Mouse (Mus musculus): ENCODE measurements at regions not wholly inside any gene's neighbourhood (a gene's known extent, or its start where the extent isn't known, plus 50 kb on each side); places are given as distances from the start of the nearest gene placed in this dataset.
"Not testable (repeated sequence)": the region's sequence is repeated elsewhere in the genome, so short reads cannot be mapped to it uniquely, and the experiment has no call there.

- H3K36me3 ChIP-seq (ENCODE audit: control insufficient read depth, insufficient read depth, low read length): no peaks in the 10 kb centered on the region
- no peaks in the 10 kb centered on the region for H3K27me3 ChIP-seq (ENCODE audit: control insufficient read depth, insufficient read depth, low read length)
- WGBS: 31% methylated on average over 2 of the region's 2 CpGs
- no peaks in the 10 kb centered on the region for H3K4me1 ChIP-seq (replicated peaks; ENCODE audit: control insufficient read depth, insufficient read depth)
- H3K9ac ChIP-seq (ENCODE audit: low read length): no peak overlapping the region
- H3K4me2 ChIP-seq (replicated peaks; ENCODE audit: low read depth): no peak overlapping the region
- H3K9me3 ChIP-seq (ENCODE audit: control insufficient read depth, low read length): no peaks in the 10 kb centered on the region
- ATAC-seq (ENCODE audit: low FRiP score, low TSS enrichment): no peak
- TF ChIP-seq EP300 (optimal IDR thresholded peaks at IDR 0.05) (no peak), CTCF (IDR thresholded peaks at IDR 0.05; ENCODE audit: low read depth) (no peak)
- no peak overlapping the region for H3K27ac ChIP-seq (replicated peaks)
- no peak overlapping the region for H3K4me3 ChIP-seq (ENCODE audit: low read depth, low read length)
- no peak for DNase-seq (ENCODE audit: low spot score)
Measured at GRCm38 (mm10) chr5:149871521-149871920, 147.0 kb upstream of the Rxfp2 start.

- no peak for TF ChIP-seq EP300 (optimal IDR thresholded peaks at IDR 0.05)
- TF ChIP-seq CTCF (IDR thresholded peaks at IDR 0.05; ENCODE audit: low read depth): no peak
- H3K9me3 ChIP-seq (ENCODE audit: control insufficient read depth, low read length): no peaks in the 10 kb centered on the region
- H3K27ac ChIP-seq (replicated peaks): no peak overlapping the region
- ATAC-seq (ENCODE audit: low FRiP score, low TSS enrichment) (peak; percentile 53; the same call in 1 of the 2 replicates), DNase-seq (ENCODE audit: low spot score) (peak; percentile 53)
- no peak overlapping the region for H3K4me2 ChIP-seq (replicated peaks; ENCODE audit: low read depth)
- 35% methylated on average over 9 of the region's 9 CpGs for WGBS
- H3K9ac ChIP-seq (ENCODE audit: low read length): no peak overlapping the region
- H3K4me3 ChIP-seq (ENCODE audit: low read depth, low read length): no peak overlapping the region
- H3K4me1 ChIP-seq (replicated peaks; ENCODE audit: control insufficient read depth, insufficient read depth): no peaks in the 10 kb centered on the region
- H3K27me3 ChIP-seq (ENCODE audit: control insufficient read depth, insufficient read depth, low read length): no peaks in the 10 kb centered on the region
- no peaks in the 10 kb centered on the region for H3K36me3 ChIP-seq (ENCODE audit: control insufficient read depth, insufficient read depth, low read length)
Measured at GRCm38 (mm10) chr5:149873482-149874002, 144.9 kb upstream of the Rxfp2 start.

GRCm38 (mm10) chr5:149874342-149874741 lies 144.1 kb upstream of the Rxfp2 start:
- H3K9me3 ChIP-seq (ENCODE audit: control insufficient read depth, low read length): no peaks in the 10 kb centered on the region
- no peaks in the 10 kb centered on the region for H3K4me1 ChIP-seq (replicated peaks; ENCODE audit: control insufficient read depth, insufficient read depth)
- H3K4me3 ChIP-seq (ENCODE audit: low read depth, low read length): no peak overlapping the region
- ATAC-seq (ENCODE audit: low FRiP score, low TSS enrichment) (no peak), DNase-seq (ENCODE audit: low spot score) (no peak)
- no peaks in the 10 kb centered on the region for H3K27me3 ChIP-seq (ENCODE audit: control insufficient read depth, insufficient read depth, low read length)
- H3K27ac ChIP-seq (replicated peaks): no peak overlapping the region
- TF ChIP-seq EP300 (optimal IDR thresholded peaks at IDR 0.05) (no peak), CTCF (IDR thresholded peaks at IDR 0.05; ENCODE audit: low read depth) (peak; percentile 53)
- no peak overlapping the region for H3K9ac ChIP-seq (ENCODE audit: low read length)
- 87% methylated on average over 2 of the region's 2 CpGs for WGBS
- no peak overlapping the region for H3K4me2 ChIP-seq (replicated peaks; ENCODE audit: low read depth)
- no peaks in the 10 kb centered on the region for H3K36me3 ChIP-seq (ENCODE audit: control insufficient read depth, insufficient read depth, low read length)

- H3K4me2 ChIP-seq (replicated peaks; ENCODE audit: low read depth); H3K4me3 ChIP-seq (ENCODE audit: low read depth, low read length); H3K36me3 ChIP-seq (ENCODE audit: control insufficient read depth, insufficient read depth, low read length); H3K27me3 ChIP-seq (ENCODE audit: control insufficient read depth, insufficient read depth, low read length); H3K9me3 ChIP-seq (ENCODE audit: control insufficient read depth, low read length); H3K4me1 ChIP-seq (replicated peaks; ENCODE audit: control insufficient read depth, insufficient read depth); DNase-seq (ENCODE audit: low spot score); ATAC-seq (ENCODE audit: low FRiP score, low TSS enrichment); H3K27ac ChIP-seq (replicated peaks); H3K9ac ChIP-seq (ENCODE audit: low read length): not testable (repeated sequence)
Measured at GRCm38 (mm10) chr5:149892453-149892852, 126.0 kb upstream of the Rxfp2 start.

- no peak overlapping the region for H3K9ac ChIP-seq (ENCODE audit: low read length)
- DNase-seq (ENCODE audit: low spot score): no peak
- H3K4me3 ChIP-seq (ENCODE audit: low read depth, low read length): no peak overlapping the region
- TF ChIP-seq EP300 (optimal IDR thresholded peaks at IDR 0.05): no peak
- no peak for TF ChIP-seq CTCF (IDR thresholded peaks at IDR 0.05; ENCODE audit: low read depth)
- no peak overlapping the region for H3K27ac ChIP-seq (replicated peaks)
- H3K36me3 ChIP-seq (ENCODE audit: control insufficient read depth, insufficient read depth, low read length): no peaks in the 10 kb centered on the region
- no peak overlapping the region for H3K4me2 ChIP-seq (replicated peaks; ENCODE audit: low read depth)
- no peaks in the 10 kb centered on the region for H3K9me3 ChIP-seq (ENCODE audit: control insufficient read depth, low read length)
- ATAC-seq (ENCODE audit: low FRiP score, low TSS enrichment): no peak
- H3K27me3 ChIP-seq (ENCODE audit: control insufficient read depth, insufficient read depth, low read length): no peaks in the 10 kb centered on the region
- H3K4me1 ChIP-seq (replicated peaks; ENCODE audit: control insufficient read depth, insufficient read depth): no peaks in the 10 kb centered on the region
- 42% methylated on average over 3 of the region's 3 CpGs for WGBS
Measured at GRCm38 (mm10) chr5:149906927-149907326, 111.5 kb upstream of the Rxfp2 start.

- DNase-seq (ENCODE audit: low spot score): no peak
- H3K27ac ChIP-seq (replicated peaks): no peak overlapping the region
- no peaks in the 10 kb centered on the region for H3K9me3 ChIP-seq (ENCODE audit: control insufficient read depth, low read length)
- TF ChIP-seq CTCF (IDR thresholded peaks at IDR 0.05; ENCODE audit: low read depth): no peak
- TF ChIP-seq EP300 (optimal IDR thresholded peaks at IDR 0.05): no peak
- no peak overlapping the region for H3K4me2 ChIP-seq (replicated peaks; ENCODE audit: low read depth)
- 60% methylated on average over 4 of the region's 4 CpGs for WGBS
- no peak overlapping the region for H3K9ac ChIP-seq (ENCODE audit: low read length)
- ATAC-seq (ENCODE audit: low FRiP score, low TSS enrichment): no peak
- H3K4me1 ChIP-seq (replicated peaks; ENCODE audit: control insufficient read depth, insufficient read depth): no peaks in the 10 kb centered on the region
- no peak overlapping the region for H3K4me3 ChIP-seq (ENCODE audit: low read depth, low read length)
- no peaks in the 10 kb centered on the region for H3K36me3 ChIP-seq (ENCODE audit: control insufficient read depth, insufficient read depth, low read length)
- H3K27me3 ChIP-seq (ENCODE audit: control insufficient read depth, insufficient read depth, low read length): no peaks in the 10 kb centered on the region
Measured at GRCm38 (mm10) chr5:149908376-149909078, 109.9 kb upstream of the Rxfp2 start.
